17 mouse cellular contexts compared by ENCODE assay signal in the genomic region with DNA sequence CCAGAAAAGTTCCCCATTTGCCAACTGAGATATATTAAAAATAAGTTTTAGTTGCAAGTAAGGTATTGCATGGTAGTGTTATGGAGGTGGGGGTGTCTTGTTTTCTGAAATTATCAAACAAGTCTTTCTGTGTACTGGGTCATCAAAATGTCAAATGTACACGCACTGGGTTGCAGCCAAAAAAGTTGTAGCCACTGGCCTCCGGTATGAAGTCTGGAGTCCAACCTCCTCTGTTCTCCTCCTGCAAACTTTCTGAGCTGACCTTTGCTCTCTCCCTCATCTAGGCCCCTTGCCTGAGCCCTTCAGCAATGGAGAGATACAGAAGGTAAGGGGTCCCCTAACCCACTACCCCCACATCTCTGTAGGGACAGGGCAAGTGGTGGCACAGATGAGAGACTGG. TPM values are rescaled to one million over a fixed set of nuclear protein-coding genes. Genes with fewer than 3 reads are reported as not detected.
DNase-seq lines count a peak whose midpoint lies in the region; ATAC-seq and TF ChIP-seq lines count a peak whose summit lies in the region.
"Had no signal": no experiment of that assay in that cellular context is flagged by ENCODE, and none has a peak within 500 bp of the region (broad histone marks: within the 10 kb centered on the region; RNA-seq: fewer than 3 reads in every experiment).

No protein-coding gene starts in this region.

- H3K4me2 ChIP-seq in midbrain, embryonic 16.5 days (ENCODE audit: low read length) = no peak overlapping the region
- H3K4me2 ChIP-seq in midbrain, embryonic 13.5 days (replicated peaks) = no peak overlapping the region
- no peak overlapping the region for H3K4me2 ChIP-seq in stomach, postnatal 0 days (replicated peaks; ENCODE audit: low read depth)
- H3K4me2 ChIP-seq: embryonic facial prominence, embryonic 13.5 days; forebrain, embryonic 12.5 days; heart, embryonic 11.5 days had no signal

- peaks cover 43% of the 10 kb centered on the region for H3K4me1 ChIP-seq in kidney, adult 2 months (ENCODE audit: control insufficient read depth, insufficient read depth, low read length)
- peaks cover 5% of the 10 kb centered on the region; the same call in 1 of the 2 replicates for H3K4me1 ChIP-seq in midbrain, embryonic 16.5 days (ENCODE audit: control insufficient read depth, insufficient read depth, low read length)
- H3K4me1 ChIP-seq in midbrain, embryonic 13.5 days (replicated peaks) = peaks cover 45% of the 10 kb centered on the region
- H3K4me1 ChIP-seq in stomach, postnatal 0 days (replicated peaks; ENCODE audit: control insufficient read depth, insufficient read depth) = 0 out of 2 replicates have a peak, but pooled peaks cover 5% of the 10 kb centered on the region

- no peaks in the 10 kb centered on the region for H3K9me3 ChIP-seq in midbrain, embryonic 16.5 days (replicated peaks; ENCODE audit: control insufficient read depth, low read length, poor library complexity, severe bottlenecking)
- H3K9me3 ChIP-seq in midbrain, embryonic 13.5 days = no peaks in the 10 kb centered on the region
- no peaks in the 10 kb centered on the region for H3K9me3 ChIP-seq in stomach, postnatal 0 days (ENCODE audit: control insufficient read depth, low read length)
- H3K9me3 ChIP-seq: embryonic facial prominence, embryonic 13.5 days; forebrain, embryonic 12.5 days; liver, embryonic 13.5 days; midbrain, embryonic 12.5 days had no signal

- WGBS in kidney, adult 2 months = 50% methylated on average over 2 of the region's 2 CpGs
- WGBS in midbrain, embryonic 16.5 days = 90% methylated on average over 2 of the region's 2 CpGs
- WGBS in midbrain, embryonic 13.5 days = 90% methylated on average over 2 of the region's 2 CpGs
- 58% methylated on average over 2 of the region's 2 CpGs for WGBS in stomach, postnatal 0 days

- no peaks in the 10 kb centered on the region; the same call in 1 of the 2 replicates for H3K36me3 ChIP-seq in kidney, adult 2 months (ENCODE audit: control insufficient read depth, insufficient read depth, low read length)
- H3K36me3 ChIP-seq in midbrain, embryonic 16.5 days (ENCODE audit: control insufficient read depth, insufficient read depth, low read length) = no peaks in the 10 kb centered on the region
- no peaks in the 10 kb centered on the region for H3K36me3 ChIP-seq in midbrain, embryonic 13.5 days
- H3K36me3 ChIP-seq in stomach, postnatal 0 days (ENCODE audit: control insufficient read depth, insufficient read depth, low read length) = no peaks in the 10 kb centered on the region
- H3K36me3 ChIP-seq: embryonic facial prominence, embryonic 13.5 days; forebrain, embryonic 12.5 days; midbrain, embryonic 12.5 days had no signal

- no peak for TF ChIP-seq EP300 in stomach, postnatal 0 days (optimal IDR thresholded peaks at IDR 0.05)

- DNase-seq in kidney, adult 2 months = peak; percentile 88
- no peak for DNase-seq in kidney, postnatal 10 days
- DNase-seq in kidney, postnatal 36 days = peak; percentile 80
- DNase-seq in stomach, postnatal 0 days (ENCODE audit: low spot score) = no peak
- no peak for DNase-seq in retina, embryonic 14.5 days (ENCODE audit: low spot score)
- no peak for DNase-seq in spleen, postnatal 14 days (ENCODE audit: low spot score in 2 of 2)
- DNase-seq: adrenal gland, postnatal 10 days; gastrocnemius, postnatal 14 days; heart, postnatal 4 days; liver, embryonic 13.5 days; thymus, postnatal 14 days had no signal

- no peaks in the 10 kb centered on the region for H3K27me3 ChIP-seq in kidney, adult 2 months (replicated peaks; ENCODE audit: control insufficient read depth, insufficient read depth, low read length)
- H3K27me3 ChIP-seq in midbrain, embryonic 16.5 days (ENCODE audit: control insufficient read depth, insufficient read depth, low read depth, low read length) = no peaks in the 10 kb centered on the region
- H3K27me3 ChIP-seq in midbrain, embryonic 13.5 days = peaks cover 24% of the 10 kb centered on the region
- H3K27me3 ChIP-seq in stomach, postnatal 0 days (ENCODE audit: control insufficient read depth, insufficient read depth, low read length) = no peaks in the 10 kb centered on the region
- H3K27me3 ChIP-seq: liver, embryonic 13.5 days had no signal

- no peak for ATAC-seq in midbrain, embryonic 16.5 days
- no peak for ATAC-seq in midbrain, embryonic 13.5 days
- ATAC-seq in stomach, postnatal 0 days (ENCODE audit: low FRiP score, low TSS enrichment) = no peak

- no peak overlapping the region for H3K4me3 ChIP-seq in kidney, adult 2 months (ENCODE audit: insufficient read depth, low read depth, low read length)
- H3K4me3 ChIP-seq in midbrain, embryonic 16.5 days (ENCODE audit: low read depth, low read length) = no peak overlapping the region
- H3K4me3 ChIP-seq in midbrain, embryonic 13.5 days (replicated peaks) = no peak overlapping the region
- no peak overlapping the region for H3K4me3 ChIP-seq in stomach, postnatal 0 days (ENCODE audit: low read depth, low read length)
- H3K4me3 ChIP-seq: embryonic facial prominence, embryonic 13.5 days; forebrain, embryonic 12.5 days; liver, embryonic 13.5 days; midbrain, embryonic 12.5 days had no signal

- no peak for TF ChIP-seq CTCF in kidney, adult 2 months (conservative IDR thresholded peaks at IDR 0.05; ENCODE audit: insufficient read depth, insufficient read length, low read depth, low read length)
- TF ChIP-seq CTCF in stomach, postnatal 0 days (IDR thresholded peaks at IDR 0.05; ENCODE audit: low read depth) = no peak

- TF ChIP-seq POLR2A in kidney, adult 2 months (IDR thresholded peaks at IDR 0.05; ENCODE audit: low read depth, low read length) = no peak

- peak overlapping the region; percentile 63 for H3K27ac ChIP-seq in kidney, adult 2 months (ENCODE audit: insufficient read depth, low read depth, low read length)
- peak overlapping the region; percentile 54; the same call in 1 of the 2 replicates for H3K27ac ChIP-seq in midbrain, embryonic 16.5 days (ENCODE audit: low read length)
- H3K27ac ChIP-seq in midbrain, embryonic 13.5 days = no peak overlapping the region; the same call in 1 of the 2 replicates
- H3K27ac ChIP-seq in stomach, postnatal 0 days (replicated peaks) = no peak overlapping the region
- H3K27ac ChIP-seq: embryonic facial prominence, embryonic 13.5 days; forebrain, embryonic 12.5 days had no signal

- no peak overlapping the region for H3K9ac ChIP-seq in midbrain, embryonic 16.5 days (ENCODE audit: low read depth, low read length)
- no peak overlapping the region for H3K9ac ChIP-seq in midbrain, embryonic 13.5 days (replicated peaks)
- H3K9ac ChIP-seq in stomach, postnatal 0 days (ENCODE audit: low read length) = 0 out of 2 replicates have a peak overlapping the region, but pooled peaks have one; percentile 13
- H3K9ac ChIP-seq: embryonic facial prominence, embryonic 13.5 days; forebrain, embryonic 12.5 days; liver, embryonic 13.5 days had no signal

RNA-seq across cellular contexts. Expression of gene Tmem104, which starts 8.5 kb away (rescaled TPM):
- 13.0 and 14.8 TPM in 2 replicates for polyA plus RNA-seq in kidney, adult 2 months (2012; rRNA removed)
- 12.5 and 14.9 TPM in 2 replicates for polyA plus RNA-seq in midbrain, embryonic 16.5 days (2015; fragmentation: Nextera tagmentation; extraction: Ambion mirVana)
- 10.3 and 10.7 TPM in 2 replicates for polyA plus RNA-seq in midbrain, embryonic 13.5 days (2015; fragmentation: Nextera tagmentation; extraction: Ambion mirVana)
- polyA plus RNA-seq in stomach, postnatal 0 days (2015; fragmentation: Nextera tagmentation; extraction: Ambion mirVana) = 6.3 and 8.2 TPM in 2 replicates

RNA-seq across cellular contexts. Expression of gene Nat9, which starts 8.9 kb away (rescaled TPM):
- 32.4 and 35.3 TPM in 2 replicates for polyA plus RNA-seq in kidney, adult 2 months (2012; rRNA removed)
- polyA plus RNA-seq in midbrain, embryonic 16.5 days (2015; fragmentation: Nextera tagmentation; extraction: Ambion mirVana) = 23.2 and 23.9 TPM in 2 replicates
- polyA plus RNA-seq in midbrain, embryonic 13.5 days (2015; fragmentation: Nextera tagmentation; extraction: Ambion mirVana) = 20.9 and 23.7 TPM in 2 replicates
- 17.7 and 18.1 TPM in 2 replicates for polyA plus RNA-seq in stomach, postnatal 0 days (2015; fragmentation: Nextera tagmentation; extraction: Ambion mirVana)

RNA-seq across cellular contexts. Expression of gene Slc9a3r1, which starts 15.6 kb away (rescaled TPM):
- polyA plus RNA-seq in kidney, adult 2 months (2012; rRNA removed) = 229 and 239 TPM in 2 replicates
- 47.5 and 57.5 TPM in 2 replicates for polyA plus RNA-seq in midbrain, embryonic 16.5 days (2015; fragmentation: Nextera tagmentation; extraction: Ambion mirVana)
- 30.4 and 34.3 TPM in 2 replicates for polyA plus RNA-seq in midbrain, embryonic 13.5 days (2015; fragmentation: Nextera tagmentation; extraction: Ambion mirVana)
- polyA plus RNA-seq in stomach, postnatal 0 days (2015; fragmentation: Nextera tagmentation; extraction: Ambion mirVana) = 104 and 109 TPM in 2 replicates

RNA-seq across cellular contexts. Expression of gene Cd300lf, which starts 45.0 kb away (rescaled TPM):
- 0.29 and 1.2 TPM in 2 replicates for polyA plus RNA-seq in kidney, adult 2 months (2012; rRNA removed)
- polyA plus RNA-seq in midbrain, embryonic 16.5 days (2015; fragmentation: Nextera tagmentation; extraction: Ambion mirVana) = 0.34 TPM in 1 of 2 replicates, not detected in the other
- 0.28 TPM in 1 of 2 replicates, not detected in the other for polyA plus RNA-seq in midbrain, embryonic 13.5 days (2015; fragmentation: Nextera tagmentation; extraction: Ambion mirVana)
- 0.36 and 0.47 TPM in 2 replicates for polyA plus RNA-seq in stomach, postnatal 0 days (2015; fragmentation: Nextera tagmentation; extraction: Ambion mirVana)

Comparison
In these comparisons a context has a peak if more than half of its experiments do, and no peak if none do; other contexts are left out.
1. DNase-seq: peak in kidney, adult 2 months (single experiment) and kidney, postnatal 36 days (2 of 2); none in kidney, postnatal 10 days (single experiment), stomach, postnatal 0 days (single experiment), retina, embryonic 14.5 days (single experiment) and spleen, postnatal 14 days (0 of 2).
2. H3K27ac ChIP-seq: peak in kidney, adult 2 months (single experiment) and midbrain, embryonic 16.5 days (single experiment); none in midbrain, embryonic 13.5 days (single experiment) and stomach, postnatal 0 days (single experiment).